Mouse (Mus musculus) cortical plate, adult 2 months (tissue): ENCODE measurements around the gene Lnx2.

Source experiments
- CTCF ChIP-seq: fragments of 200-500 bp; IDR thresholded peaks from 2 replicates; pipeline ENCODE4 v1.5.1; 2011; ENCODE audit warnings: mild to moderate bottlenecking, control low read depth, low read length; ENCODE audit not compliant: insufficient read depth; ENCODE audit errors: extremely low read depth
- POLR2A ChIP-seq: fragments of 200-500 bp; IDR thresholded peaks from 2 replicates; pipeline ENCODE4 v1.6.1; 2011; ENCODE audit warnings: mild to moderate bottlenecking, low read length, control low read depth; ENCODE audit not compliant: insufficient read depth; ENCODE audit errors: extremely low read depth

DNA sequence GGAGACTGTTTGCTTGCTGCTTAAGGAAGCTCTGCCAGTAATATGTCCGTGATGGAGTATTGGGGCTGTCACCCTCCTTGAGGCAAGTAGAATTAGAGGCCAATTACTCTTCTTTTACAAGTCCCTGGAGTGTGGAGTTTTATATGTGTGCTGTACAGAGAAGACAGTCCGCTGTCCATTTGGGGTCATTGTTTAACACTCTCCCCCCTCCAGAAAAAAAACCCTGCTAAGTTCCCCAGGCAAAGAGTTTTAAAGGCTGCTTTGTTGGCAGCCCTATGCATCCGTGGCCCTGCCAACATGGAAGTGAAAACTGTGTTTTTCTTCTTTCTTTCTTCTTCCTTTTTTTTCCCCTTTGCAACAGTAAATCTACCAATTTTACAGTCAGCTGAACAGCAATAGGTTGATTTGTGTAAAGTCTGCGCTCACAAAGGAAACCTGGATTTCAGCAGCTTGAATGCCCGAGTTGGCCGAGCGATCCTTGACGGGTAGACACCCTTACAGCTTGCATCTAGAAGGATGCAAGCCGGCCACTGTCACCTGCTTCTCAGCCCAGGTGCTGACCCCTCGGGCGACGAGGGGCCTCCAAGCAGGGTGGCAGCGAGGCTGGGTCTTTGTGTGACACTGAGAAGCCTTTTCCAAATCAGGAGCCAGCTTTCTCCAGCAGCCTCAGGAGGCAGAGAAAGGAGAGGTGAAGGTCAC lies 107.5 kb downstream of the Lnx2 start:
- TF ChIP-seq POLR2A (no peak), CTCF (no peak)
